Mouse (Mus musculus) ES-Bruce4 (cell line): ENCODE measurements at regions not wholly inside any gene's neighbourhood (a gene's known extent, or its start where the extent isn't known, plus 50 kb on each side); places are given as distances from the start of the nearest gene placed in this dataset.
A peak's percentile ranks its signal among the peaks of the same experiment; 100 is the strongest.

ENCODE experiments used
- H3K27ac ChIP-seq: 2 replicates; pipeline ENCODE4 v1.5.1; 2012; ENCODE audit warnings: low read length, inconsistent platforms; ENCODE audit not compliant: insufficient read depth
- H3K27me3 ChIP-seq: 2 replicates; pipeline ENCODE4 v1.6.1; 2012; ENCODE audit warnings: mild to moderate bottlenecking, low read length, inconsistent platforms; ENCODE audit not compliant: control insufficient read depth, poor library complexity, insufficient read depth, severe bottlenecking
- H3K36me3 ChIP-seq: 2 replicates; pipeline ENCODE4 v1.6.1; 2012; ENCODE audit warnings: inconsistent platforms, mild to moderate bottlenecking, low read length, moderate library complexity; ENCODE audit not compliant: control insufficient read depth, poor library complexity, insufficient read depth, severe bottlenecking
- H3K4me1 ChIP-seq: one replicate; pipeline ENCODE4 v1.8.1; 2011; ENCODE audit warnings: low read length; ENCODE audit not compliant: control insufficient read depth, insufficient read depth
- H3K4me3 ChIP-seq: 2 replicates; pipeline ENCODE4 v1.5.1; 2011; ENCODE audit warnings: low read depth, mild to moderate bottlenecking, low read length
- H3K9ac ChIP-seq: 2 replicates; pipeline ENCODE4 v1.6.1; 2012; ENCODE audit warnings: low read depth, mild to moderate bottlenecking, inconsistent platforms; ENCODE audit not compliant: poor library complexity, severe bottlenecking
- H3K9me3 ChIP-seq: replicated peaks from 2 replicates; pipeline ENCODE4 v1.6.1; 2012; ENCODE audit warnings: mild to moderate bottlenecking, low read length, inconsistent platforms; ENCODE audit not compliant: control insufficient read depth, poor library complexity, insufficient read depth, severe bottlenecking
- CTCF ChIP-seq: IDR thresholded peaks from one replicate; pipeline ENCODE4 v1.8.1; 2011; ENCODE audit warnings: low read depth, low read length
- EP300 ChIP-seq: IDR thresholded peaks from 2 replicates; pipeline ENCODE4 v1.6.1; 2011; ENCODE audit warnings: low read depth, low read length; ENCODE audit not compliant: insufficient read depth
- POLR2A ChIP-seq: IDR thresholded peaks from one replicate; pipeline ENCODE4 v1.8.1; 2011; ENCODE audit warnings: low read length; ENCODE audit not compliant: insufficient read depth

- H3K4me1 ChIP-seq, result peaks cover 3% of the 10 kb centered on the region
- peak overlapping the region; percentile 61; the same call in 1 of the 2 replicates for H3K27ac ChIP-seq
- H3K9me3 ChIP-seq, result no peaks in the 10 kb centered on the region
- H3K4me3 ChIP-seq, result no peak overlapping the region
- TF ChIP-seq POLR2A (no peak), CTCF (no peak), EP300 (peak; percentile 75)
- H3K27me3 ChIP-seq, result no peaks in the 10 kb centered on the region
- H3K36me3 ChIP-seq, result no peaks in the 10 kb centered on the region
- 0 out of 2 replicates have a peak overlapping the region, but pooled peaks have one; percentile 31 for H3K9ac ChIP-seq
Observed at GRCm38 (mm10) chr10:111378047-111378618, 79.7 kb downstream of the Bbs10 start.

- no peak overlapping the region for H3K9ac ChIP-seq
- peaks cover 3% of the 10 kb centered on the region for H3K4me1 ChIP-seq
- no peaks in the 10 kb centered on the region for H3K27me3 ChIP-seq
- no peak overlapping the region for H3K4me3 ChIP-seq
- no peak overlapping the region for H3K27ac ChIP-seq
- H3K9me3 ChIP-seq, result no peaks in the 10 kb centered on the region
- no peaks in the 10 kb centered on the region for H3K36me3 ChIP-seq
- TF ChIP-seq POLR2A (no peak), CTCF (no peak), EP300 (no peak)
Observed at GRCm38 (mm10) chr10:111381689-111382088, 83.2 kb downstream of the Bbs10 start.

DNA sequence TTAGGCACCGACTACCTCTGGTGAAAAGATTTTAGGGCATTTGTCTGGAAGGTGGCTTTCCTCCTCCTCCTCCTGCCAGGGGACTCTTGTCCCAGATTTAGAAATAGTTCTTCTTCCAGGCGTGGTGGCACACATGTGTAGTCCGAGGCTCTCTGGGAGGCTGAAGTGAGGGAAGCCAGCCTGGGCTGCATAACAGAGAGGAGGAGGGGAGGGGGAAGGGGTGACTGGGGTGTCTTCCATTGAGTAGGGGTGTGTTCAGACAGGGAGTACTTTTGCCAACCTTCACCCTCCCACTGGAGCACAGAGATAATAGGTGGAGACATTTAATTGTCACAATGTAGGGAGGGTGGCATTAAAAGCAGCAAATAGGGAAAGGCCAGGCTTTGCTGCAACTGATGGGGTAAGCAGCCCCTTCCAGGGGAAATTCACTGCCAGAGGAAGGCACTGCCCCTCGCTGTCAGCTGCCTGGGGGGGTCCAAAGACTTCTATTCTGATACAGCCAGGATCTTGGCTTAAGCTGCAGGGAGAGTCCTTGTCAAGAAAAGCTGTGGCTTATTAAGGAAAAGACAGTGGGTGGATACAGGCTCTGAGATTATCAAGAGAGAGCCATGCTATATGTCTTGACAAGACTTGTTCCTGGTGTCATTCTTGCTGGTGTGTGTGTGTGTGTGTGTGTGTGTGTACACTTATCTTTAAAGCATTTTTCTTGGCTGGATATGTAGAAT lies 83.9 kb downstream of the Bbs10 start:
- Histone ChIP-seq H3K27ac (no peak overlapping the region), H3K36me3 (no peaks in the 10 kb centered on the region), H3K27me3 (no peaks in the 10 kb centered on the region), H3K4me1 (peaks cover 3% of the 10 kb centered on the region), H3K9me3 (no peaks in the 10 kb centered on the region), H3K4me3 (no peak overlapping the region), H3K9ac (no peak overlapping the region)
- no peak for TF ChIP-seq EP300
- TF ChIP-seq CTCF, result no peak
- no peak for TF ChIP-seq POLR2A

- no peaks in the 10 kb centered on the region for H3K4me1 ChIP-seq
- H3K27me3 ChIP-seq, result no peaks in the 10 kb centered on the region
- H3K4me3 ChIP-seq, result no peak overlapping the region
- H3K9ac ChIP-seq, result no peak overlapping the region
- no peaks in the 10 kb centered on the region for H3K36me3 ChIP-seq
- H3K9me3 ChIP-seq, result no peaks in the 10 kb centered on the region
- no peak overlapping the region for H3K27ac ChIP-seq
- TF ChIP-seq EP300, result no peak
- no peak for TF ChIP-seq CTCF
- TF ChIP-seq POLR2A, result no peak
Observed at GRCm38 (mm10) chr10:111385561-111385960, 87.1 kb downstream of the Bbs10 start.

DNA sequence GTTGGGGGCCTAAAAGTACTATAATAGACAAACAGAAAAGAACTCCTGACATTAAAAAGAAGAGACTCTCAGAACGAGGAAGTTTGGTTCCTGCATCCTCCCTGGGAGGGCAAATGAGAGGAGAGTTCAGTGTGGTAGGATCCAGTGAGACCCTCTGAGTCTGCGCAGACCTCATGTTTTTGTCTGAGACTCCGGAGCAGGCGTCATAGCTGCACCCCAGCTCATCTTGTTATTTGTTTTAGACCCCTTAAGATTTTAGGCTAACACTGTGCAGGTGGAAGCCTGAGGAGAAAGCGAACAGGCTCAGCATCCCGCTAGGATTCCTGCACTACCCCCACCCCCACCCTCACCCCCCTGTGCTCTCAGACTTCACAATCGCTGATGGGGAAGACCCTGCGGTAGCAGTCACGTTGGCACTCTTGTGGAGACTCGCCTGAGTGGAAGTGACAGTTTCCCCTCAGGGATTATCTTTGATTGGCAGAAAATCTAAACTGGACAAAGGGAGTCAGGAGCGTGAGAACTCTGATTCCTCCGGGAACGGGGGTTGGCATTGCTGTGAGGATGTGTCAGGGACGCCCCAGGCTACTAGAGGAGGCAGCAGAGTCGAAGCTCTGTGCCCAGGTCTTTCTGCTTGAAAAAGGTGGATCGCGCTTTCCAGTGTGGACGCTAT lies 85.0 kb upstream of the Nap1l1 start:
- Histone ChIP-seq H3K4me3 (no peak overlapping the region), H3K9ac (no peak overlapping the region), H3K27ac (no peak overlapping the region), H3K27me3 (no peaks in the 10 kb centered on the region), H3K4me1 (no peaks in the 10 kb centered on the region), H3K36me3 (no peaks in the 10 kb centered on the region), H3K9me3 (no peaks in the 10 kb centered on the region)
- no peak for TF ChIP-seq EP300
- no peak for TF ChIP-seq CTCF
- TF ChIP-seq POLR2A, result no peak
